In genomic region chr9:106369801-106370485, GRCm38 (mm10) we compare ENCODE assay signal across 8 mouse cellular contexts. TPM values are rescaled to one million over a fixed set of nuclear protein-coding genes. Genes with fewer than 3 reads are reported as not detected.
DNase-seq lines count a peak whose midpoint lies in the region; ATAC-seq lines count a peak whose summit lies in the region.

No protein-coding gene starts in this region.

- peak overlapping the region; percentile 98 for H3K4me2 ChIP-seq in forebrain, embryonic 15.5 days (replicated peaks)

- ATAC-seq in forebrain, embryonic 15.5 days (replicated peaks): no peak

- no peaks in the 10 kb centered on the region for H3K27me3 ChIP-seq in forebrain, embryonic 15.5 days

- WGBS in forebrain, embryonic 15.5 days: 7% methylated on average over 11 of the region's 11 CpGs

- H3K36me3 ChIP-seq in forebrain, embryonic 15.5 days: peaks cover 15% of the 10 kb centered on the region

- no peaks in the 10 kb centered on the region for H3K9me3 ChIP-seq in forebrain, embryonic 15.5 days

- no peak overlapping the region for H3K27ac ChIP-seq in forebrain, embryonic 15.5 days (replicated peaks)

- H3K4me1 ChIP-seq in forebrain, embryonic 15.5 days: peaks cover 40% of the 10 kb centered on the region

- peak overlapping the region; percentile 71 for H3K4me3 ChIP-seq in forebrain, embryonic 15.5 days

- DNase-seq in layer of hippocampus, postnatal 10 days (ENCODE audit: low spot score in 2 of 2): peak; percentile 53 to 57
- no peak for DNase-seq in layer of hippocampus, adult 8-10 months (ENCODE audit: low spot score in 2 of 2)
- DNase-seq in NIH3T3 (ENCODE audit: low read depth): peak; percentile 85
- peak; percentile 40 for DNase-seq in induced T-regulatory cell, adult 2 months (ENCODE audit: low read depth)
- peak; percentile 70 for DNase-seq in lung, postnatal 10 days
- peak; percentile 25 for DNase-seq in testis, postnatal 14 days (ENCODE audit: low spot score)
- DNase-seq in thymus, postnatal 25 days: no peak

- H3K9ac ChIP-seq in forebrain, embryonic 15.5 days (replicated peaks): peak overlapping the region; percentile 87

RNA-seq across cellular contexts. Expression of gene Dusp7, which starts 1.5 kb away (rescaled TPM):
- 10 to 100 TPM; 58.7 to 64.2 TPM for total RNA-seq in layer of hippocampus, postnatal 10 days (2021)
- total RNA-seq in layer of hippocampus, adult 8-10 months (2022): 10 to 100 TPM; 78.0 to 84.8 (median 80.5) TPM
- polyA plus RNA-seq in forebrain, embryonic 15.5 days (2015; fragmentation: Nextera tagmentation; extraction: Ambion mirVana): 9.2 and 10.4 TPM in 2 replicates

RNA-seq across cellular contexts. Expression of gene Rpl29, which starts 59.3 kb away (rescaled TPM):
- 100 to 1,000 TPM; 421 to 423 TPM for total RNA-seq in layer of hippocampus, postnatal 10 days (2021)
- 100 to 1,000 TPM; 250 to 295 (median 266) TPM for total RNA-seq in layer of hippocampus, adult 8-10 months (2022)
- 615 and 643 TPM in 2 replicates for polyA plus RNA-seq in forebrain, embryonic 15.5 days (2015; fragmentation: Nextera tagmentation; extraction: Ambion mirVana)

Comparison
In these comparisons a context has a peak if more than half of its experiments do, and no peak if none do; other contexts are left out.
1. DNase-seq: peak in layer of hippocampus, postnatal 10 days (2 of 2), NIH3T3 (single experiment), induced T-regulatory cell, adult 2 months (single experiment), lung, postnatal 10 days (single experiment) and testis, postnatal 14 days (single experiment); none in layer of hippocampus, adult 8-10 months (0 of 2) and thymus, postnatal 25 days (single experiment).